Mouse (Mus musculus): ENCODE results near the gene Rab31.

GRCm38 (mm10) chr17:65700060-65700459 is 72.5 kb downstream of the Rab31 start:
- no peak for TF ChIP-seq CTCF (IDR thresholded peaks at IDR 0.05; ENCODE audit: low read depth)
- no peak for TF ChIP-seq EP300 (IDR thresholded peaks at IDR 0.05; ENCODE audit: low read depth)
